Mouse (Mus musculus): ENCODE measurements around the gene 6330409D20Rik. TPM values are rescaled to one million over a fixed set of nuclear protein-coding genes. Genes with fewer than 3 reads are reported as not detected.

The 6330409D20Rik gene
- polyA plus RNA-seq, 1 experiment from 2014 or later, result 0.28 TPM

- Histone ChIP-seq H3K9ac (ENCODE audit: low read length) (no peak overlapping the region), H3K4me3 (replicated peaks; ENCODE audit: low read length) (no peak overlapping the region), H3K4me1 (ENCODE audit: control insufficient read depth, insufficient read depth, low read length) (peaks cover 26% of the 10 kb centered on the region), H3K27me3 (ENCODE audit: control insufficient read depth, insufficient read depth, low read length) (no peaks in the 10 kb centered on the region), H3K27ac (ENCODE audit: low read length) (peak overlapping the region; percentile 58), H3K9me3 (replicated peaks; ENCODE audit: control insufficient read depth, low read length) (no peaks in the 10 kb centered on the region), H3K4me2 (ENCODE audit: low read depth, low read length) (no peak overlapping the region), H3K36me3 (ENCODE audit: control insufficient read depth, insufficient read depth, low read length) (no peaks in the 10 kb centered on the region)
- ATAC-seq (ENCODE audit: insufficient read depth, low FRiP score), result no peak
- WGBS, result 38% methylated on average over 4 of the region's 4 CpGs
Measured at GRCm38 (mm10) chr2:32734480-32734879, 6.3 kb downstream of the 6330409D20Rik start.

GRCm38 (mm10) chr2:32732695-32733094 lies 8.1 kb downstream of the 6330409D20Rik start:
- ATAC-seq (ENCODE audit: insufficient read depth, low FRiP score), result no peak
- H3K4me2 ChIP-seq (ENCODE audit: low read depth, low read length), result no peak overlapping the region
- no peaks in the 10 kb centered on the region for H3K9me3 ChIP-seq (replicated peaks; ENCODE audit: control insufficient read depth, low read length)
- H3K9ac ChIP-seq (ENCODE audit: low read length), result no peak overlapping the region
- H3K4me1 ChIP-seq (ENCODE audit: control insufficient read depth, insufficient read depth, low read length), result peaks cover 26% of the 10 kb centered on the region
- no peaks in the 10 kb centered on the region for H3K36me3 ChIP-seq (ENCODE audit: control insufficient read depth, insufficient read depth, low read length)
- H3K4me3 ChIP-seq (replicated peaks; ENCODE audit: low read length), result no peak overlapping the region
- WGBS, result 71% methylated on average over 6 of the region's 6 CpGs
- no peak overlapping the region for H3K27ac ChIP-seq (ENCODE audit: low read length)
- H3K27me3 ChIP-seq (ENCODE audit: control insufficient read depth, insufficient read depth, low read length), result no peaks in the 10 kb centered on the region

DNA sequence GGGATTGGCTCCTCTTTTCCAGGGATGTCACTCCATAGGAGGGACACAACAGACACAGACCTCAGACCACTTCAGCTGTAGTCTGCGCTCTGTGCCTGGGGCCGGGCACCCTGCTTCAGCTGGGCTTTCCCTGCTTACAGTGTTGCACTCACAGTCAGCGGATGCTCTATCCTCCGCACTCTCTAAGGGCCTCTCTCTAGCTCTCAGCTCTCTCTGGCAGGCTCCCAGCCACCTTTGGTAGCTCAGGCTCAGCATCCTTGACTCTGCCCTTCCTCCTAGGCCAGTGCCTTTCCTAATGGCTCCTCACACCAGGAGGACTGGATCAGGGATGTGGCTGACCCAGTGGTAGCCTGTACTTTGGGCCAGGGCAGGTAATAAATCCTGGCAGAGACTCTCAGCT lies 8.9 kb downstream of the 6330409D20Rik start:
- peaks cover 26% of the 10 kb centered on the region for H3K4me1 ChIP-seq (ENCODE audit: control insufficient read depth, insufficient read depth, low read length)
- 67% methylated on average over 4 of the region's 4 CpGs for WGBS
- ATAC-seq (ENCODE audit: insufficient read depth, low FRiP score), result no peak

DNA sequence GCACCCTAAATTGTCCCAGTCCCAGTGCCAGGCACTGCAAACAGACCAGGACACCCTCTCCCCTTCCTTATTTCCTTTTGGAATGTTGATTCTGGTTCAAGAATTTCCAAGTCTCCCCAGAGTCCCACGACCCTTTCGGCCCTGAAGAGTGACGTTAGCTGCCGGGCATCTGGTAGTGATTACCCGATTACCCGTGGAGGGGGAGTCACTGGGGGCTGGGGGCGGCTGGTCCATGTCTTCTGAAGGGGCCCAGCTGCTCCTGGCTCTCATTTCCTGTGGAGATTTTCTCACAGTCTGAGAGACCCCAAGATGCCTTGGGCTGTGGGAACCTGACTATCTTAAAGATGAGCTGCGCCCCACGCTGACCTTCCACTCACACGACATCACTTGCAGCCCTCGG lies 10.0 kb downstream of the 6330409D20Rik start:
- H3K9ac ChIP-seq (ENCODE audit: low read length), result peak overlapping the region; percentile 37; the same call in 1 of the 2 replicates
- ATAC-seq (ENCODE audit: insufficient read depth, low FRiP score), result no peak
- 32% methylated on average over 11 of the region's 11 CpGs for WGBS
- H3K27ac ChIP-seq (ENCODE audit: low read length), result peak overlapping the region; percentile 89
- H3K4me2 ChIP-seq (ENCODE audit: low read depth, low read length), result peak overlapping the region; percentile 38
- H3K4me3 ChIP-seq (replicated peaks; ENCODE audit: low read length), result 0 out of 2 replicates have a peak overlapping the region, but pooled peaks have one; percentile 1
- peaks cover 26% of the 10 kb centered on the region for H3K4me1 ChIP-seq (ENCODE audit: control insufficient read depth, insufficient read depth, low read length)
- H3K9me3 ChIP-seq (replicated peaks; ENCODE audit: control insufficient read depth, low read length), result no peaks in the 10 kb centered on the region
- no peaks in the 10 kb centered on the region for H3K36me3 ChIP-seq (ENCODE audit: control insufficient read depth, insufficient read depth, low read length)
- H3K27me3 ChIP-seq (ENCODE audit: control insufficient read depth, insufficient read depth, low read length), result no peaks in the 10 kb centered on the region

More for the DNA sequence above, 8.9 kb downstream of the 6330409D20Rik start:
- Histone ChIP-seq H3K4me3 (replicated peaks; ENCODE audit: low read length) (no peak overlapping the region), H3K4me2 (ENCODE audit: low read depth, low read length) (no peak overlapping the region), H3K9me3 (replicated peaks; ENCODE audit: control insufficient read depth, low read length) (no peaks in the 10 kb centered on the region), H3K27ac (ENCODE audit: low read length) (peak overlapping the region; percentile 89), H3K36me3 (ENCODE audit: control insufficient read depth, insufficient read depth, low read length) (no peaks in the 10 kb centered on the region), H3K27me3 (ENCODE audit: control insufficient read depth, insufficient read depth, low read length) (no peaks in the 10 kb centered on the region), H3K9ac (ENCODE audit: low read length) (peak overlapping the region; percentile 28; the same call in 1 of the 2 replicates)

- Histone ChIP-seq H3K9ac (ENCODE audit: low read length) (peak overlapping the region; percentile 19; the same call in 1 of the 2 replicates), H3K9me3 (replicated peaks; ENCODE audit: control insufficient read depth, low read length) (no peaks in the 10 kb centered on the region), H3K4me3 (replicated peaks; ENCODE audit: low read length) (peak overlapping the region; percentile 19), H3K27ac (ENCODE audit: low read length) (peak overlapping the region; percentile 46; the same call in 1 of the 2 replicates), H3K4me1 (ENCODE audit: control insufficient read depth, insufficient read depth, low read length) (peaks cover 19% of the 10 kb centered on the region), H3K4me2 (ENCODE audit: low read depth, low read length) (peak overlapping the region; percentile 38), H3K27me3 (ENCODE audit: control insufficient read depth, insufficient read depth, low read length) (no peaks in the 10 kb centered on the region), H3K36me3 (ENCODE audit: control insufficient read depth, insufficient read depth, low read length) (no peaks in the 10 kb centered on the region)
- ATAC-seq (ENCODE audit: insufficient read depth, low FRiP score), result no peak
- WGBS, result 68% methylated on average over 4 of the region's 4 CpGs
Measured at GRCm38 (mm10) chr2:32729547-32729946, 11.3 kb downstream of the 6330409D20Rik start.

- Histone ChIP-seq H3K27ac (ENCODE audit: low read length) (peak overlapping the region; percentile 15; the same call in 1 of the 2 replicates), H3K4me1 (ENCODE audit: control insufficient read depth, insufficient read depth, low read length) (peaks cover 16% of the 10 kb centered on the region), H3K9ac (ENCODE audit: low read length) (peak overlapping the region; percentile 69), H3K4me3 (replicated peaks; ENCODE audit: low read length) (peak overlapping the region; percentile 50), H3K4me2 (ENCODE audit: low read depth, low read length) (peak overlapping the region; percentile 66), H3K9me3 (replicated peaks; ENCODE audit: control insufficient read depth, low read length) (no peaks in the 10 kb centered on the region), H3K27me3 (ENCODE audit: control insufficient read depth, insufficient read depth, low read length) (no peaks in the 10 kb centered on the region), H3K36me3 (ENCODE audit: control insufficient read depth, insufficient read depth, low read length) (no peaks in the 10 kb centered on the region)
- WGBS, result 39% methylated on average over 7 of the region's 7 CpGs
- no peak for ATAC-seq (ENCODE audit: insufficient read depth, low FRiP score)
Measured at GRCm38 (mm10) chr2:32728463-32728862, 12.4 kb downstream of the 6330409D20Rik start.

- H3K27ac ChIP-seq (ENCODE audit: low read length), result peak overlapping the region; percentile 40; the same call in 1 of the 2 replicates
- H3K9me3 ChIP-seq (replicated peaks; ENCODE audit: control insufficient read depth, low read length), result no peaks in the 10 kb centered on the region
- WGBS, result 1% methylated on average over 16 of the region's 16 CpGs
- peak overlapping the region; percentile 66 for H3K4me2 ChIP-seq (ENCODE audit: low read depth, low read length)
- H3K4me3 ChIP-seq (replicated peaks; ENCODE audit: low read length), result peak overlapping the region; percentile 50
- no peaks in the 10 kb centered on the region for H3K27me3 ChIP-seq (ENCODE audit: control insufficient read depth, insufficient read depth, low read length)
- H3K4me1 ChIP-seq (ENCODE audit: control insufficient read depth, insufficient read depth, low read length), result peaks cover 16% of the 10 kb centered on the region
- H3K9ac ChIP-seq (ENCODE audit: low read length), result peak overlapping the region; percentile 69
- ATAC-seq (ENCODE audit: insufficient read depth, low FRiP score), result peak; percentile 97
- no peaks in the 10 kb centered on the region for H3K36me3 ChIP-seq (ENCODE audit: control insufficient read depth, insufficient read depth, low read length)
Measured at GRCm38 (mm10) chr2:32727435-32727834, 13.4 kb downstream of the 6330409D20Rik start.

- WGBS, result 68% methylated on average over 16 of the region's 16 CpGs
- no peak overlapping the region for H3K4me3 ChIP-seq (replicated peaks; ENCODE audit: low read length)
- H3K4me2 ChIP-seq (ENCODE audit: low read depth, low read length), result no peak overlapping the region
- no peaks in the 10 kb centered on the region for H3K27me3 ChIP-seq (ENCODE audit: control insufficient read depth, insufficient read depth, low read length)
- no peak for ATAC-seq (ENCODE audit: insufficient read depth, low FRiP score)
- H3K9me3 ChIP-seq (replicated peaks; ENCODE audit: control insufficient read depth, low read length), result no peaks in the 10 kb centered on the region
- H3K9ac ChIP-seq (ENCODE audit: low read length), result no peak overlapping the region
- H3K36me3 ChIP-seq (ENCODE audit: control insufficient read depth, insufficient read depth, low read length), result no peaks in the 10 kb centered on the region
- peaks cover 7% of the 10 kb centered on the region for H3K4me1 ChIP-seq (ENCODE audit: control insufficient read depth, insufficient read depth, low read length)
- H3K27ac ChIP-seq (ENCODE audit: low read length), result 0 out of 2 replicates have a peak overlapping the region, but pooled peaks have one; percentile 26
Measured at GRCm38 (mm10) chr2:32724832-32725790, 15.7 kb downstream of the 6330409D20Rik start.

DNA sequence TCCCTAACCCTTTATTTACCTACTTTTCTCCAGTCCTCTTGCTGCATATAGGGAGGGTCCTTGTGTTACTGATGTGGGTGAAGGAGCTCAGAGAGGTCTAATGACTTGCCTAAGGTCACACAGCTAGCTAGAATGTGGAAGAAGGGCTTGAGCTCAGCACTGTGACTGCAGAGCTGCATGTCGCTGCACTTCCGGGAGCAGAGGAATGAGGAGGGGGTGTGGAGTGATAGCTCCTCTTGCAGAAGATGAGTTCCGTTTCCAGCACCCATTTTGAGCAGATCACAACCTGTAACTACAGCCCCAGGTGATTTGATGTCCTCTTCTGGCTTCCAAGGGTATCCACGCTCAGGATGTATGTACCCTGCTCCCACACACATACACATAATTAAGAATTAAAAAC lies 16.7 kb downstream of the 6330409D20Rik start:
- 82% methylated on average over 4 of the region's 4 CpGs for WGBS
- Histone ChIP-seq H3K27ac (ENCODE audit: low read length) (no peak overlapping the region), H3K27me3 (ENCODE audit: control insufficient read depth, insufficient read depth, low read length) (no peaks in the 10 kb centered on the region), H3K4me3 (replicated peaks; ENCODE audit: low read length) (no peak overlapping the region), H3K36me3 (ENCODE audit: control insufficient read depth, insufficient read depth, low read length) (no peaks in the 10 kb centered on the region), H3K9me3 (replicated peaks; ENCODE audit: control insufficient read depth, low read length) (no peaks in the 10 kb centered on the region), H3K4me2 (ENCODE audit: low read depth, low read length) (no peak overlapping the region), H3K4me1 (ENCODE audit: control insufficient read depth, insufficient read depth, low read length) (peaks cover 6% of the 10 kb centered on the region; the same call in 1 of the 2 replicates), H3K9ac (ENCODE audit: low read length) (no peak overlapping the region)
- no peak for ATAC-seq (ENCODE audit: insufficient read depth, low FRiP score)
